Comparison of ENCODE assay signal across 26 mouse cellular contexts in genomic region chr3:84927168-84927794, GRCm38 (mm10).
DNase-seq lines count a peak whose midpoint lies in the region; ATAC-seq and TF ChIP-seq lines count a peak whose summit lies in the region.
"Had no signal": no experiment of that assay in that cellular context is flagged by ENCODE, and none has a peak within 500 bp of the region (broad histone marks: within the 10 kb centered on the region; RNA-seq: fewer than 3 reads in every experiment).

No protein-coding gene starts in this region.

- 50% methylated on average over 8 of the region's 8 CpGs for WGBS in heart, adult 2 months
- WGBS in heart, embryonic 12.5 days: 73% methylated on average over 8 of the region's 8 CpGs
- WGBS in lung, embryonic 14.5 days: 36% methylated on average over 8 of the region's 8 CpGs
- 60% methylated on average over 8 of the region's 8 CpGs for WGBS in lung, adult 2 months

- TF ChIP-seq POLR2A in heart, adult 2 months (IDR thresholded peaks at IDR 0.05; ENCODE audit: insufficient read depth, low read depth, low read length): no peak
- TF ChIP-seq POLR2A in lung, adult 2 months (IDR thresholded peaks at IDR 0.05; ENCODE audit: borderline replicate concordance, extremely low read depth, low read depth, low read length): no peak
- TF ChIP-seq POLR2A in MEL (IDR thresholded peaks at IDR 0.05; ENCODE audit: control insufficient read depth in 1 of 2, insufficient read depth in 1 of 2, low read depth in 1 of 2, low read length in 2 of 2, poor library complexity in 1 of 2) (no peak), myocyte (IDR thresholded peaks at IDR 0.05; ENCODE audit: insufficient read length, low read depth) (no peak)

- no peaks in the 10 kb centered on the region; the same call in none of the 2 replicates for H3K79me2 ChIP-seq in heart, adult 2 months (replicated peaks; ENCODE audit: control insufficient read depth, insufficient read depth, low read length)
- H3K79me2 ChIP-seq in MEL (ENCODE audit: control insufficient read depth, insufficient read depth, low read length, poor library complexity) (peaks cover 1% of the 10 kb centered on the region; the same call in 1 of the 2 replicates), myocyte (ENCODE audit: control insufficient read depth, insufficient read depth) (peaks cover 41% of the 10 kb centered on the region)

- TF ChIP-seq CTCF in heart, adult 2 months (IDR thresholded peaks at IDR 0.05): no peak
- TF ChIP-seq CTCF in lung, embryonic 14.5 days (IDR thresholded peaks at IDR 0.05; ENCODE audit: low read depth): no peak
- no peak for TF ChIP-seq CTCF in lung, adult 2 months (IDR thresholded peaks at IDR 0.05; ENCODE audit: insufficient read depth, low read length)
- TF ChIP-seq CTCF in MEL (IDR thresholded peaks at IDR 0.05 in 2 of 3, conservative IDR thresholded peaks at IDR 0.05 in 1 of 3; ENCODE audit: control insufficient read depth in 1 of 3, insufficient read depth in 1 of 3, low read depth in 2 of 3, low read length in 3 of 3, poor library complexity in 1 of 3, severe bottlenecking in 1 of 3): no peak

- no peak overlapping the region for H3ac ChIP-seq in myocyte (ENCODE audit: control insufficient read depth, insufficient read length)

- H3K4me2 ChIP-seq in heart, embryonic 12.5 days: no peak overlapping the region
- no peak overlapping the region for H3K4me2 ChIP-seq in lung, embryonic 14.5 days
- peak overlapping the region; percentile 68 for H3K4me2 ChIP-seq in myocyte (ENCODE audit: low read depth)
- H3K4me2 ChIP-seq: liver, embryonic 15.5 days; midbrain, embryonic 13.5 days had no signal

- H3K9me3 ChIP-seq in heart, embryonic 12.5 days (replicated peaks): no peaks in the 10 kb centered on the region
- no peaks in the 10 kb centered on the region for H3K9me3 ChIP-seq in lung, embryonic 14.5 days (ENCODE audit: low read depth, low read length)
- no peaks in the 10 kb centered on the region for H3K9me3 ChIP-seq in MEL (replicated peaks; ENCODE audit: insufficient read depth, low read length)
- H3K9me3 ChIP-seq: hindbrain, embryonic 10.5 days; limb, embryonic 10.5 days; liver, embryonic 15.5 days; megakaryocyte, embryonic 14.5 days; midbrain, embryonic 13.5 days had no signal

- H3K27me3 ChIP-seq in heart, adult 2 months (ENCODE audit: control insufficient read depth, insufficient read depth, low read length): no peaks in the 10 kb centered on the region
- H3K27me3 ChIP-seq in heart, embryonic 12.5 days (replicated peaks): no peaks in the 10 kb centered on the region
- no peaks in the 10 kb centered on the region for H3K27me3 ChIP-seq in lung, embryonic 14.5 days (ENCODE audit: insufficient read depth, low read length)
- H3K27me3 ChIP-seq in MEL (ENCODE audit: control insufficient read depth in 1 of 2, insufficient read depth in 2 of 2, low read length in 2 of 2) (no peaks in the 10 kb centered on the region), myocyte (ENCODE audit: control insufficient read depth, insufficient read depth, insufficient read length) (no peaks in the 10 kb centered on the region)
- H3K27me3 ChIP-seq: liver, embryonic 15.5 days; megakaryocyte, embryonic 14.5 days; midbrain, embryonic 13.5 days had no signal

- H3K36me3 ChIP-seq in heart, adult 2 months (ENCODE audit: control insufficient read depth, insufficient read depth, low read length): peaks cover 5% of the 10 kb centered on the region
- no peaks in the 10 kb centered on the region for H3K36me3 ChIP-seq in heart, embryonic 12.5 days
- H3K36me3 ChIP-seq in lung, embryonic 14.5 days (ENCODE audit: insufficient read depth): no peaks in the 10 kb centered on the region
- H3K36me3 ChIP-seq in MEL (ENCODE audit: control insufficient read depth in 1 of 2, insufficient read depth in 2 of 2, low read length in 2 of 2) (peaks cover 0 to 2% of the 10 kb centered on the region in 2 experiments; a peak in 3 of 4 replicates), myocyte (ENCODE audit: control insufficient read depth, insufficient read depth) (no peaks in the 10 kb centered on the region)
- H3K36me3 ChIP-seq: hindbrain, embryonic 10.5 days; limb, embryonic 10.5 days; liver, embryonic 15.5 days; midbrain, embryonic 13.5 days had no signal

- peak overlapping the region; percentile 40; the same call in 1 of the 2 replicates for H3K9ac ChIP-seq in heart, adult 2 months (ENCODE audit: low read depth, low read length)
- H3K9ac ChIP-seq in heart, embryonic 12.5 days: no peak overlapping the region
- H3K9ac ChIP-seq in lung, embryonic 14.5 days: no peak overlapping the region
- H3K9ac ChIP-seq in MEL (ENCODE audit: control insufficient read depth, low read depth, low read length, poor library complexity, severe bottlenecking): no peak overlapping the region
- H3K9ac ChIP-seq: liver, embryonic 15.5 days; midbrain, embryonic 13.5 days had no signal

- H3K4me3 ChIP-seq in heart, adult 2 months: peak overlapping the region; percentile 47
- H3K4me3 ChIP-seq in heart, embryonic 12.5 days: no peak overlapping the region
- no peak overlapping the region for H3K4me3 ChIP-seq in lung, embryonic 14.5 days (ENCODE audit: low read depth, low read length)
- no peak overlapping the region for H3K4me3 ChIP-seq in lung, adult 2 months (replicated peaks; ENCODE audit: extremely low read depth, low read depth, low read length)
- H3K4me3 ChIP-seq in MEL (ENCODE audit: control insufficient read depth in 1 of 2, insufficient read depth in 1 of 2, low read depth in 2 of 2, low read length in 2 of 2): no peak overlapping the region
- peak overlapping the region; percentile 21 for H3K4me3 ChIP-seq in myocyte
- H3K4me3 ChIP-seq: hindbrain, embryonic 10.5 days; layer of hippocampus, adult 2 months; limb, embryonic 10.5 days; liver, embryonic 15.5 days; megakaryocyte, embryonic 14.5 days; midbrain, embryonic 13.5 days had no signal

- no peak for DNase-seq in heart, adult 2 months
- DNase-seq in lung, embryonic 14.5 days: peak; percentile 57
- no peak for DNase-seq in lung, adult 2 months
- DNase-seq in MEL (ENCODE audit: low read depth, low spot score): no peak
- no peak for DNase-seq in embryo, embryonic 10.5 days (ENCODE audit: low spot score)
- DNase-seq: cerebellum, adult 11-12 months; cerebellum, postnatal 25 days; gastrocnemius, postnatal 14 days; kidney, adult 9 months; kidney, postnatal 25 days; liver; lung, postnatal 36 days; retina, postnatal 1 day; right cerebral cortex, postnatal 25 days; spleen, adult 18-20 months had no signal

- TF ChIP-seq EP300 in heart, adult 2 months (IDR thresholded peaks at IDR 0.05; ENCODE audit: insufficient read depth, low read depth, low read length): no peak
- no peak for TF ChIP-seq EP300 in MEL (IDR thresholded peaks at IDR 0.05; ENCODE audit: low read depth in 1 of 2, low read length in 2 of 2)

- peaks cover 1% of the 10 kb centered on the region; the same call in 1 of the 2 replicates for H3K4me1 ChIP-seq in heart, adult 2 months (ENCODE audit: control insufficient read depth, insufficient read depth, low read length)
- peaks cover 17% of the 10 kb centered on the region for H3K4me1 ChIP-seq in heart, embryonic 12.5 days (replicated peaks)
- no peaks in the 10 kb centered on the region; the same call in 1 of the 2 replicates for H3K4me1 ChIP-seq in lung, embryonic 14.5 days (ENCODE audit: insufficient read depth)
- peaks cover 9% of the 10 kb centered on the region for H3K4me1 ChIP-seq in lung, adult 2 months (ENCODE audit: control insufficient read depth, insufficient read depth, low read length)
- H3K4me1 ChIP-seq in MEL (ENCODE audit: control insufficient read depth in 1 of 2, insufficient read depth in 2 of 2, low read length in 2 of 2): no peaks in the 10 kb centered on the region
- H3K4me1 ChIP-seq: hindbrain, embryonic 10.5 days; limb, embryonic 10.5 days had no signal

- intact Hi-C loops in heart, adult 2 months (cut with DNase I): loop anchor here (5.0 to 10.0 kb wide), 5 partner anchors 285 to 590 kb away; no protein-coding TSS in a partner anchor

- ATAC-seq in heart, embryonic 12.5 days (ENCODE audit: insufficient number of reproducible peaks, low FRiP score): no peak
- peak; percentile 82 for ATAC-seq in lung, embryonic 14.5 days (ENCODE audit: insufficient read depth)
- ATAC-seq: forebrain, embryonic 16.5 days; hindbrain, postnatal 0 days; intestine, embryonic 16.5 days; midbrain, embryonic 13.5 days had no signal

- no peak for TF ChIP-seq RAD21 in MEL (IDR thresholded peaks at IDR 0.05; ENCODE audit: low read depth, low read length)

- H3K27ac ChIP-seq in heart, adult 2 months: peak overlapping the region; percentile 86
- H3K27ac ChIP-seq in heart, embryonic 12.5 days (ENCODE audit: poor library complexity, severe bottlenecking): no peak overlapping the region
- no peak overlapping the region for H3K27ac ChIP-seq in lung, embryonic 14.5 days (ENCODE audit: low read depth)
- H3K27ac ChIP-seq in MEL (ENCODE audit: control insufficient read depth, low read depth, low read length): no peak overlapping the region
- H3K27ac ChIP-seq: hindbrain, embryonic 10.5 days; hindbrain, postnatal 0 days; layer of hippocampus, adult 2 months; limb, embryonic 10.5 days; liver, embryonic 15.5 days; midbrain, embryonic 13.5 days had no signal

TF ChIP-seq in MEL, 35 proteins besides CTCF, POLR2A, EP300 and RAD21:
- peak; percentile 43 for TF ChIP-seq TAL1 (IDR thresholded peaks at IDR 0.05; ENCODE audit: low read length)
- no peak for TF ChIP-seq HCFC1 (IDR thresholded peaks at IDR 0.05; ENCODE audit: low read depth, low read length)
TF ChIP-seq in MEL: peak in this region for 1.

TF ChIP-seq in myocyte, 11 proteins besides CTCF, POLR2A, EP300 and RAD21:
- TF ChIP-seq SRF (IDR thresholded peaks at IDR 0.05; ENCODE audit: control insufficient read depth, insufficient read length, low read depth): no peak
- no peak for TF ChIP-seq E2F4 (IDR thresholded peaks at IDR 0.05; ENCODE audit: insufficient read depth)
- TF ChIP-seq MYOD1 (IDR thresholded peaks at IDR 0.05; ENCODE audit: control insufficient read depth in 1 of 3, insufficient read length in 2 of 3, low read depth in 2 of 3): no peak
- no peak for TF ChIP-seq MAX (IDR thresholded peaks at IDR 0.05; ENCODE audit: low read depth)
- TF ChIP-seq REST (IDR thresholded peaks at IDR 0.05; ENCODE audit: insufficient read depth, insufficient read length): no peak
- no peak for TF ChIP-seq MYOG (IDR thresholded peaks at IDR 0.05; ENCODE audit: control insufficient read depth in 1 of 3, insufficient read depth in 1 of 3, insufficient read length in 2 of 3, low read depth in 2 of 3)
- no peak for TF ChIP-seq POLR2AphosphoS2 (IDR thresholded peaks at IDR 0.05; ENCODE audit: insufficient read length, low read depth)
- TF ChIP-seq CEBPB (IDR thresholded peaks at IDR 0.05; ENCODE audit: insufficient read depth, poor library complexity, severe bottlenecking): no peak
- TF ChIP-seq USF1 (IDR thresholded peaks at IDR 0.05; ENCODE audit: low read depth): no peak
- TF ChIP-seq TCF3 (IDR thresholded peaks at IDR 0.05; ENCODE audit: insufficient read length, low read depth): no peak
- no peak for TF ChIP-seq TCF12 (IDR thresholded peaks at IDR 0.05; ENCODE audit: insufficient read depth, poor library complexity, severe bottlenecking)

Comparison
In these comparisons a context has a peak if more than half of its experiments do, and no peak if none do; other contexts are left out.
1. H3K4me3 ChIP-seq: peak in heart, adult 2 months (single experiment) and myocyte (single experiment); none in heart, embryonic 12.5 days (single experiment), lung, embryonic 14.5 days (single experiment), lung, adult 2 months (single experiment) and MEL (0 of 2).